Mouse (Mus musculus) midbrain, postnatal 0 days (tissue): Measurements from ENCODE around the gene Alg5. TPM values are rescaled to one million over a fixed set of nuclear protein-coding genes. Genes with fewer than 3 reads are reported as not detected.

Experiments
- ATAC-seq: fragments of 200-750 bp; cut with Nextera tagmentation; 2 replicates; pipeline ENCODE4 v1.8.0; 2017; ENCODE audit warnings: moderate number of reproducible peaks, mild to moderate bottlenecking, moderate TSS enrichment, moderate library complexity; ENCODE audit not compliant: low FRiP score
- DNase-seq: peaks from one replicate; pipeline ENCODE4 v3.0.0-alpha.2; 2015; ENCODE audit warnings: low spot score
- H3K27ac ChIP-seq: fragments of 300-500 bp; sonication (generic); 2 replicates; pipeline ENCODE4 v1.5.1; 2014; ENCODE audit warnings: low read depth, mild to moderate bottlenecking, low read length, mixed read lengths
- H3K27me3 ChIP-seq: fragments of 300-500 bp; sonication (generic); 2 replicates; pipeline ENCODE4 v1.6.1; 2014; ENCODE audit warnings: low read length, control low read depth, mixed read lengths; ENCODE audit not compliant: insufficient read depth
- H3K36me3 ChIP-seq: fragments of 300-500 bp; sonication (generic); 2 replicates; pipeline ENCODE4 v1.6.1; 2014; ENCODE audit warnings: low read length, control low read depth, mixed read lengths; ENCODE audit not compliant: insufficient read depth
- H3K4me1 ChIP-seq: fragments of 300-500 bp; sonication (generic); 2 replicates; pipeline ENCODE4 v1.6.1; 2014; ENCODE audit warnings: mild to moderate bottlenecking, control low read depth, antibody characterized with exemption, low read length, mixed read lengths; ENCODE audit not compliant: insufficient read depth
- H3K4me2 ChIP-seq: fragments of 300-500 bp; sonication (generic); 2 replicates; pipeline ENCODE4 v1.6.1; 2014; ENCODE audit warnings: low read depth, mild to moderate bottlenecking, low read length, mixed read lengths; ENCODE audit not compliant: poor library complexity, severe bottlenecking
- H3K4me3 ChIP-seq: fragments of 300-500 bp; sonication (generic); 2 replicates; pipeline ENCODE4 v1.5.1; 2014; ENCODE audit warnings: low read depth, mild to moderate bottlenecking, low read length, moderate library complexity
- H3K9ac ChIP-seq: fragments of 300-500 bp; sonication (generic); replicated peaks from 2 replicates; pipeline ENCODE4 v1.6.1; 2014; ENCODE audit warnings: mild to moderate bottlenecking, low read length, moderate library complexity, mixed read lengths; ENCODE audit not compliant: poor library complexity, severe bottlenecking
- H3K9me3 ChIP-seq: fragments of 300-500 bp; sonication (generic); 2 replicates; pipeline ENCODE4 v1.6.1; 2016; ENCODE audit warnings: low read length, control low read depth
- CTCF ChIP-seq: IDR thresholded peaks from 2 replicates; pipeline ENCODE4 v1.5.1; 2016; ENCODE audit warnings: antibody characterized with exemption, mild to moderate bottlenecking
- WGBS: fragments of 180-500 bp; shearing (Covaris S2); extraction: QIAGEN DNeasy Blood & Tissue Kit; methylation state at CpG from one replicate; pipeline ENCODE4 v1.1.7; 2014; 5-methylcytosine and 5-hydroxymethylcytosine counted together
- polyA plus RNA-seq: library from polyadenylated mRNA; unstranded; fragments of >200 nt; fragmentation: Nextera tagmentation; extraction: Ambion mirVana; gene quantifications from 2 replicates; pipeline ENCODE4 v1.2.1, GENCODE M21; 2015
- total RNA-seq: library from RNA; depleted of rRNA; stranded (reverse); fragments of >200 nt; gene quantifications from 2 replicates; pipeline ENCODE4 v1.2.3, GENCODE M21; 2014; rRNA removed

Alg5 gene
- 18.9 and 27.3 TPM in 2 replicates for total RNA-seq
- 65.8 and 65.9 TPM in 2 replicates for polyA plus RNA-seq

- peak; percentile 78 for DNase-seq
These were observed at the start of gene Alg5, which contains the start of gene Exosc8 for GRCm38 (mm10) chr3:54735247-54736046. Alg5 (plus strand) TSS chr3:54735539. Exosc8 (minus strand) TSS chr3:54735393.

GRCm38 (mm10) chr3:54687245-54687644, 48.1 kb upstream of the Alg5 start:
- Histone ChIP-seq H3K9ac (no peak overlapping the region), H3K27me3 (no peaks in the 10 kb centered on the region), H3K4me1 (no peaks in the 10 kb centered on the region), H3K9me3 (no peaks in the 10 kb centered on the region), H3K4me3 (no peak overlapping the region), H3K36me3 (no peaks in the 10 kb centered on the region), H3K27ac (no peak overlapping the region), H3K4me2 (no peak overlapping the region)
- DNase-seq = no peak
- 63% methylated on average over 2 of the region's 2 CpGs for WGBS
- no peak for ATAC-seq
- no peak for TF ChIP-seq CTCF

More at GRCm38 (mm10) chr3:54735247-54736046, at the start of gene Alg5, which contains the start of gene Exosc8:
- Histone ChIP-seq H3K9me3 (no peaks in the 10 kb centered on the region), H3K27me3 (no peaks in the 10 kb centered on the region), H3K9ac (peak within 1 kb of the TSS; percentile 84), H3K4me2 (peak within 1 kb of the TSS; percentile 79), H3K27ac (peak within 1 kb of the TSS; percentile 97), H3K4me3 (peak within 1 kb of the TSS; percentile 88), H3K36me3 (peaks cover 21% of the 10 kb centered on the region), H3K4me1 (0 out of 2 replicates have a peak, but pooled peaks cover 4% of the 10 kb centered on the region)
- peak; percentile 92 for ATAC-seq
- under 1% methylated on average over 62 of the region's 65 CpGs for WGBS
- TF ChIP-seq CTCF = peak; percentile 86

- H3K36me3 ChIP-seq = no peaks in the 10 kb centered on the region
- H3K9me3 ChIP-seq = no peaks in the 10 kb centered on the region
- WGBS = 44% methylated on average over 2 of the region's 2 CpGs
- no peak overlapping the region for H3K9ac ChIP-seq
- peak; percentile 76 for TF ChIP-seq CTCF
- H3K4me2 ChIP-seq = no peak overlapping the region
- no peak overlapping the region for H3K4me3 ChIP-seq
- ATAC-seq = no peak
- H3K27ac ChIP-seq = no peak overlapping the region
- no peaks in the 10 kb centered on the region for H3K4me1 ChIP-seq
- peak; percentile 63 for DNase-seq
- H3K27me3 ChIP-seq = no peaks in the 10 kb centered on the region
These were observed 46.2 kb upstream of the Alg5 start for GRCm38 (mm10) chr3:54689091-54689490.

GRCm38 (mm10) chr3:54692202-54693055, 42.9 kb upstream of the Alg5 start, which contains the start of gene Supt20:
Supt20 (plus strand) TSS chr3:54692807.
- H3K4me3 ChIP-seq = peak within 1 kb of the TSS; percentile 76
- 2% methylated on average over 64 of the region's 65 CpGs for WGBS
- H3K9me3 ChIP-seq = no peaks in the 10 kb centered on the region
- peaks cover 12% of the 10 kb centered on the region for H3K36me3 ChIP-seq
- peak within 1 kb of the TSS; percentile 68 for H3K9ac ChIP-seq
- DNase-seq (peak; percentile 97), ATAC-seq (peak; percentile 100)
- H3K4me1 ChIP-seq = no peaks in the 10 kb centered on the region
- H3K4me2 ChIP-seq = peak within 1 kb of the TSS; percentile 69
- no peaks in the 10 kb centered on the region for H3K27me3 ChIP-seq
- peak within 1 kb of the TSS; percentile 72 for H3K27ac ChIP-seq
- no peak for TF ChIP-seq CTCF

- ATAC-seq (peak; percentile 4; the same call in 1 of the 2 replicates), DNase-seq (peak; percentile 40)
- Histone ChIP-seq H3K9ac (peak overlapping the region; percentile 68), H3K9me3 (no peaks in the 10 kb centered on the region), H3K36me3 (peaks cover 12% of the 10 kb centered on the region), H3K27me3 (no peaks in the 10 kb centered on the region), H3K4me1 (no peaks in the 10 kb centered on the region), H3K4me3 (peak overlapping the region; percentile 76), H3K4me2 (peak overlapping the region; percentile 62), H3K27ac (peak overlapping the region; percentile 72)
- under 1% methylated on average over 8 of the region's 8 CpGs for WGBS
- no peak for TF ChIP-seq CTCF
These were observed 42.3 kb upstream of the Alg5 start for GRCm38 (mm10) chr3:54693056-54693415.
